Mouse (Mus musculus) adrenal gland, adult 8-10 months (tissue): ENCODE results near the gene Rras. TPM values are rescaled to one million over a fixed set of nuclear protein-coding genes. Genes with fewer than 3 reads are reported as not detected.
"Not testable (repeated sequence)": the region's sequence is repeated elsewhere in the genome, so short reads cannot be mapped to it uniquely, and the experiment has no call there.

Experiments
- DNase-seq: peaks from one replicate; pipeline ENCODE4 v3.0.0; 2022
- total RNA-seq, 4 experiments: library from RNA; stranded (reverse); gene quantifications; 2 replicates each; pipeline ENCODE4 v1.2.4; 2022

Gene Rras
- total RNA-seq, 4 experiments from 2014 or later = 89.6 to 138 (median 129) TPM

GRCm38 (mm10) chr7:45000539-45001114 is 17.1 kb upstream of the Rras start:
- DNase-seq = no peak

DNA sequence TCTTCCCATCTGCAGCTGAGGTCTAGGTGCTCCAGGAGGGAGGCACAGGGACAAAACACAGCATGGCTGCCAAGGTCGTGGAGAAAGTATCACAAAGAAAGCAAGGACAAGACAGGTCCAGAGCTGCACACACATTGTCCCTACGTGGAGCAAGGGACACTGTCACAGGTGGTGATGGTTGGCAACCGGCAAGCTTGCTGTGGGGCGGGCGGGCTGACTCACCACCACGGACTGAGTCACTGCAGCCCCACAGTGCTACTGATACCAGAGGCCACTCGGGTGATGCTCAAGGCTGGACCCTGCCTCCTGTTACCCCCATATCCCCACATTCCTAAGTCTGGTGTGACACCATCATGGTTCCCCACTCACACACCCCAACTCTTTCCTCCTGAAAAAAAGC is 15.3 kb upstream of the Rras start:
- no peak for DNase-seq

- DNase-seq = no peak
Measured at GRCm38 (mm10) chr7:45004546-45004945, 13.2 kb upstream of the Rras start.

- DNase-seq = no peak
Measured at GRCm38 (mm10) chr7:45005321-45005992, 12.3 kb upstream of the Rras start.

DNA sequence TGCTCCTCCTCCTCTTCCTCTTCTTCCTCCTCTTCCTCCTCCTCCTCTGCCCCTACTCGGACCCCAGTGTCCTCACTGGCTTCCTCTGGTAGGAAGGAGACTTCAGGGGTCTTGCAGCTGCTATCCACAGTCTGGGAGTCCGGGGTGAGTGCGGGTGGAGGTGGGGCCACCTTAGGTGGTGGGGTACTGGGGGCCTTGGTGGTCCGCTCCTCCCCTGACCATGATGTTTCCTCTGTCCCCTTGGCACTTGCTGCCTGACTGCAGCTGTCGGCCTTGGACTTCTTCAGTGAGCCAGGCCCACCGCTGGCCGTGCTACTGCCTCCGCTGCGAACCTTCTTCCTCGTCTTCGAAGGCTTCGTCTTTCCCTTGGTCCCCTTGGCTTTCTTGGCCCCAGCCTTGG is 11.3 kb upstream of the Rras start:
- DNase-seq = no peak

GRCm38 (mm10) chr7:45007141-45007540 is 10.6 kb upstream of the Rras start:
- DNase-seq = no peak

GRCm38 (mm10) chr7:45007846-45008245 is 9.9 kb upstream of the Rras start:
- no peak for DNase-seq

DNA sequence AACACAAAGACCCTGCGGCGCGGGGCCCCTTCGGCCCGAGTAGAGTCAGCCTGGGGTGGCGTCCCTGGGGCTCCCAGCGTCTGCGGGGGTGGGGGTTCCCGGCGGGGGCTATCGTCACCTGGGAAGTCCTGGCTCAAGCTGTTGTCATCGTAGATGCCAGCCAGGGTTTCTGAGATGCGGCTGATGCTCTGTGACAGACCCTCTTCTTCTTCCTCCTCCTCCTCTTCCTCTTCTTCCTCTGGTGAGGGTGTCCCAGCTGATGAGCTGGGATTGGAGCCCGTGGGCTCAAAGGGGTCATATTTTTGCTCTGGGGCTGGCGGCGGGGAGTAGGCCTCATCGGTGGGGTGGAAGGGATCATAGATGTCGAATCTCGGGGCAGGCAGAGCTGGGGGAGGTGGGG is 9.3 kb upstream of the Rras start:
- no peak for DNase-seq

DNA sequence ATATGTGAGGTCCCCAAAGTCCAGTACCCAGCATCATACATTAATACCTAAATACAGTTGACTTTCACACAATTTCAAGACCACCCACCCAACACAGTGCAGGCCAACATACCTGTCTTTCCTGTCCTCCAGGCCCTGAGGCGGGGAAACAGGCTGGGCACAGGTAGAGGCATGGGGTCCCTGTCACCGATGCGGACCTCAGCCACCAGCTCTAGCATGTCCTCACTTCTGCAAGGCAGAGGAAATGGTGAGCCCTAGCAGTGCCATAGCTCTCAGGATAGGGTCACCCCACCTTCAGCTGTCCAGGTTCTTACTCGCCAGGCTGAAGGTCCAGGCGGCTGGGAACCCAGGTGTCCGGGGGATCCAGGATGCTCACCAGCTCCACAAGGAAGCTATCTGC is 5.8 kb upstream of the Rras start:
- DNase-seq = no peak

DNA sequence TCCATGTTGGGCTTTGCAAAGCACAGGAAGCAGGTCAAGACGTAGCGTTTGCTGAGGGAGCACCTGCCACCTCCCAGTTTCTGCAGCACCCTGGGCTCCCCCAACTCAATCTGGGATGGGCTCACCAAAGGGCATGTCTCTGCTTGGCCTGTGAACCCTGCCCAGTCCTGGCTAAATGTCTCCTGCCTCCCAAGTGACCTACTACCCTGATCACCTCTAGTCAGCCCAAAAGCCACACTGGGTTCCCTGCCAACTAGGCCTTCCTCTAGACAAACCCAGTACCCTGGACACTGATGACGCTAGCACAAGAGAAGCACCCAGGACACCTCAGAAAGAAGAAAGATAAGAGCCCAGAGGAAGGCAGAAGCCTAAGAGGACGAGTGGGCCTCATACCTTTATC is 4.9 kb upstream of the Rras start:
- DNase-seq = no peak

DNA sequence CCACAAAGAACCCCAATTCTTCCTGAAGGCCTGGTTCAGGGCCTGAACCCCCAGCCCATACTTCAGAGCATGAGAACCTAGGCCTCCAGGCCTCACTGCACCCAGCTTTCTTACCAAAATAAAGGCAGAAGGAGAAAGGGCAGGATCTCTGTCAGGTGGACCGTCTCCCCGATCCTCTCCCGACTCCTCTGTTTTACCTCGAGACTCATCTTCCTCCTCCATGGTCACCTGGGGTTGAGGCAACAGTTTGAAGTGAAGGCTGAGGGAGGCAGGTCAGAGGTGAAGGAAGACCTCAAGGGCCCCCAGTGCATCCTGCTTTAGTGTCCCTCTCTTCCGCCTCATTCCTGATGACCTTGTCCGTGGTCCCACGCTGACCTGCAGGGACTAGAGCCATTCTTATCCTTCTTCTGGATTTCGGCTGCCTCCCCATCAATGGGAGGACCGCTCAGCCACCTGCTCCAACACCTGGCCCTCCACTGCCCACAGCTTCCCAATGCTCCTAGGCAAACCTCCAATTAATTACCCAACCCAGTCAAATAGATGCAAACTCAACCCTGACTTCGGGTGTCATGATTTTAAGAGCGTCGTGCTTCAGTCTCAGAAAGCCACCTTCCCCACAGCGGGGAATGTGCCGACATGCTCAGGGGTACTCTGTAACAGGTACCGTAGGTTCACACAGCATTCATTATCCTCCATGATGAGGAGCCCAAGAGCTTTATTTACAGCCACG is 4.2 kb upstream of the Rras start:
- DNase-seq = no peak

GRCm38 (mm10) chr7:45014096-45014451 is 3.7 kb upstream of the Rras start:
- DNase-seq = no peak

- DNase-seq = no peak
Measured at GRCm38 (mm10) chr7:45015344-45015956, 2.3 kb upstream of the Rras start.

GRCm38 (mm10) chr7:45015957-45016612 is 1.7 kb upstream of the Rras start, which contains the start of gene Scaf1:
TSS of gene Scaf1 (minus strand) at chr7:45016363.
- peak; percentile 100 for DNase-seq

GRCm38 (mm10) chr7:45016761-45017160 is 1.0 kb upstream of the Rras start:
- DNase-seq = no peak

DNA sequence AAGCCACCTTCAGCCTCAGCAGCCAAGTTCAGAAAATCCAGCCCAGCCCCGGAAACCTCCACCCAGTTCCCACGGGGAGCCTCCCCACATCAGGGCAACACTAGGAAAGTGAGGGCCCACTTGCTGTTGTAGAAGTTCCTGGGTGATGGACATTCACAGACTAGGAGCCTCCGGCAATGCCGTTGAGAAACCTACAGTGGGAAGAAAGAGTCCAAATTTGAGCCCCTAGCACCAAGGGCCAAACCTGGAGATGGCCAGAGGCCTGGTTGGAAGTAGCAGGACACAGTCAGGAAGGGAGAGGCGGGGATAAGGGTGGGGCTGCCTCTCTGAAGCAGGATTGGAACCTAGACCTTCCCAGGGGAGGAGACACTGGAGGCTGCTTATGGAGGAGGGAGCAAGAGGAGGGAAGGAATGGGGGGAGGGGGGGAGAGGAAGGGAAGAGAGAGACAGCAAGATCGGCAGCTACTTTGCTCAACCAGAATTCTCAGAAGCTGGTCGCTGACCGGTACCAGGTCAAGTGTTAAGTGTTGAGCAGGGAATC is 1.3 kb downstream of the Rras start:
- DNase-seq = peak; percentile 71

- no peak for DNase-seq
Measured at GRCm38 (mm10) chr7:45020225-45020624, 2.5 kb downstream of the Rras start.

- not testable (repeated sequence) for DNase-seq
Measured at GRCm38 (mm10) chr7:45023711-45024110, 6.0 kb downstream of the Rras start.

GRCm38 (mm10) chr7:45024281-45025248 is 6.8 kb downstream of the Rras start:
- no peak for DNase-seq

GRCm38 (mm10) chr7:45025601-45026220 is 8.0 kb downstream of the Rras start:
- peak; percentile 74 for DNase-seq

- no peak for DNase-seq
Measured at GRCm38 (mm10) chr7:45026256-45026655, 8.5 kb downstream of the Rras start.
